Mouse (Mus musculus) CH12F3 (cell line): ENCODE measurements around the gene Gria2.

Source experiments
- in situ Hi-C: fragments of 300-500 bp; cut with MboI; formaldehyde crosslinking; loops from 2 replicates; pipeline ENCODE4 v1.14.3; 2020; ENCODE audit warnings: low sequenced_read_pairs

Gria2 gene

DNA sequence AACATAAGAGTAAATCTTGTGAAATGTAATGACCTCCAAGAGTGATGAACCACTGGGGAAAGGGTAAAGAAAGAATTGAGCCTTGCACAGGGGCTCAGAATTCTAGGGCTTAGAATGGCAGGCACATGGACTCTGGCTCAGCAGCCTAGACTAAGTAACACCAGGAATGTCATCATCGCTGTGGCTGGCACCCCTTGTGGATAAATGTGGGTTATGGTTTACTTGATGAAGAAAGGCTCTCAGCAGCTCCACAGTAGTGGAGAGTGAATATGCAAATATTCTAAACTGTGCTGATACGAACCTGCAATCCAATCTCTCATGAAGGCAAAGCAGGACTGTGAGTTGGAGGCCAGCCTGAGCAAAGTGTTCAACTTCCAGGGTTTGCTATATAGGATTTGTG, 26.0 kb downstream of the Gria2 start:
- in situ Hi-C loops, result no loop called here

DNA sequence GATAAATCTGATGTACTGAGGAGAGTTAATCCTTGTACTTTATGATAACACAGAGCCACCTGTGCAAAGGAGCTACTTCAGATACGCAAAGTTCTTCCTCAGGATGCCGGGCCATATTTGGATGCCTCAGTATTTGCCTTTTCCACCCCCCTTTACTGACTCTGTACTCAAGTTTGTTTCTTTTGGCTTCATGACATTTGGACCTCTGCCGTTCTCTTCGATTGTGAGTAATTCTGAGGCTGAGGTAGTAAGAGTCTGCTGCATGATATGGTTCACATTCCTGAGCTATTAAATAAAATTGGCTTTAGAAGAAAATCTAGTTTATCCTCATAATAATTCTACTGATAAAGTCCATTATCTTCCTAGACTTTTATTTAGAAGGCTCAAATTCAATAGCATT, 26.7 kb downstream of the Gria2 start:
- in situ Hi-C loops, result no loop called here

DNA sequence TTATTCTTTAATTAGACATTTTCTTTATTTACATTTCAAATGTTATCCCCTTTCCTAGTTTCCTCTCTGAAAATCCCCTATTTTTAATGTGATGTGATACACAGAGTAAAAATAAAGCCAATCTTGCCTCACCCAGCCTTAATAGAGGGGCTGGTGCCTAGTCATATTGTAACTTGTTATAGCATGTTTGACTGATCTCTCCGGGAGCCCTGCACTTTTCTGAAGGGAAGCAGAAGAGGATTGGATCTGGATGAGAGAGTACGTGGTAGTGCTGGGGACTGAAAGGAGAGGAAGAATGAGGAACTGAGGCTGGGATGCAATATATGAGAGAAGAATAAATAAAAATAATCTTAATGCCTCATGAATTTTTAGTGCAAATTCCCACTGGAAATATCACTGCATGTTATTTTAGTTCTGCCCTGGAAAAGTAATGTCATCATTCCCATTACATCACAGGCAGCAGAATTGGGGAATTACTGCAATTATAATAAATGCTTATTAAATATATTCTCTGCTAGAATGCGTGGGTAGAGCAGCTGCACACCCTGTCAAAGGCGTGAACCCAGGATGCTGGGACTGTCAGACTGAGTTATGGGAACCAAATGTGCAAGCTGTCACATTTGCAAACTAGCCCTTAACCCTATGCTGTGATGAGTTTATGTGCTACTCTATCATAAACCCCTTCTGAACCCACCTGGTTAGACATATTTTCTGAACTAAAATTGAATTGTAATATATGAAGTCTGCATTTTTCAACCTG, 28.4 kb downstream of the Gria2 start:
- in situ Hi-C loops, result no loop called here

DNA sequence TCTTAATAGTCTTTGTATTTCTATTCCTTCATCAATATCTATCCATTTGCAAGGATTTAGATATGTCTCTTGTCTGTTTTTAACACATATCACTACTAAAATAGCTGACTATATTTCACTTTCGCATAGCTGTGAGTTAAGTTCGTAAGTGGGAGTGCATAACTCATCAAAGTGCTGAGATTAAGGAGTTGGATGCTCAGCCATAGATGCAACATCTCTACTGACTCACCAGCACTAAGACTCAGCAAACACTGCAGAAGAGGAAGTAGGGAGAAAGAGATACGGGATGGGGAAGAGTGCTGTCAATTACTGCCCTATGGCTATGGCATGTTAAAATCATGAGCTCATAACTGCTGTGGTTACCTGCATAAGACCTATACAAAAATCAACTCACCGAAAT, 29.4 kb downstream of the Gria2 start:
- in situ Hi-C loops, result no loop called here

DNA sequence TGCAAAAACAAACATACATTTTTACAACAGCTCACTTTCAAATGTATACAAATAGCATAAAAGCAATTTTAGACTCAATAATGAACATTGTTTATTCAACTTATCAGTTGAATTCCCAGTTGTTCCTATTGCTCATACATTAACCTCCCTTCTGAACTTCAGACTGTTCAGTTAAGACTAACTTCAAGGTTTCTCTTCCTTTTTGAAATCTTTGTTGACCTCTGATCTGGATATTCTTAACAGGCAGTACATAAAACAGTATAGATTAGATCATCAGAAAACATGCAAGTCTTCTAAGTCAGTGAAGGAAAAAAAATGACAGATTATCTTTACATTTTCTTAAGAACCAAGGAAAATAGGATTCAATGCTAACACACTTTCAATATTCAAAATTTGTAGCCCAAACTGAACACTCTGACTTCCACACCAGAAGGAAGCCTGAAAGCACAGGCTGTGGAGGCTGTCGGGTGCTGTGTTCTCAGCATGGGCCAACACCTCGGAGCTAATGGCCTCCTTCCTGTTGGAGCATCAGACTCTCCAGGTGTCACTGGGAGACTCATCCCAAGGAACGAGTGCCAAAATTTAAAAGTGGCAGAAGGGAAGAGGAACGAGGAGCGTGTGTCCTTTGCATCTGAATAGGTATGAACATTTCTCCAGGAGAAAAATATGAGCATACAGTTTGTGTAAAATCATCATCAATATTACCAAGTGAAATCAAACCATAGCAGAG, 33.0 kb downstream of the Gria2 start:
- in situ Hi-C loops, result no loop called here

DNA sequence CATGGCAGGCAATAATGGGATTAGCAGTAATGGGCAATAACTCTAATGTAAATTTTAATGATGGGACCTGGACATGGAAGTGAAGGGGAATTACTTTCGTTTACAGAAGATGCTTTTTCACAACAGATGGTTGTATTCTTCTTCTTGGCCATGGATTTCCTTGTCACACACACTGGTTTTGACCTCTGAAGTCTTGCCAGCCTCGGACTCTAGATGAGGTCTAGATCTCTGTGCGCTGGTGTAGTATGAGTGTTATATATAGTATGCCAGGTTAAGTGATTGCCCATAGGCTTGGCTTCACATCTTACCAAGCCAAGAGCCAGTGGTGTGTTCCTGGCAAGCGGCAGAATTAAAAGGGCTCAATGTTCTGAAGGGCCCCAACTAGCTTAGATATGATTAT, 43.7 kb downstream of the Gria2 start:
- in situ Hi-C loops, result no loop called here

DNA sequence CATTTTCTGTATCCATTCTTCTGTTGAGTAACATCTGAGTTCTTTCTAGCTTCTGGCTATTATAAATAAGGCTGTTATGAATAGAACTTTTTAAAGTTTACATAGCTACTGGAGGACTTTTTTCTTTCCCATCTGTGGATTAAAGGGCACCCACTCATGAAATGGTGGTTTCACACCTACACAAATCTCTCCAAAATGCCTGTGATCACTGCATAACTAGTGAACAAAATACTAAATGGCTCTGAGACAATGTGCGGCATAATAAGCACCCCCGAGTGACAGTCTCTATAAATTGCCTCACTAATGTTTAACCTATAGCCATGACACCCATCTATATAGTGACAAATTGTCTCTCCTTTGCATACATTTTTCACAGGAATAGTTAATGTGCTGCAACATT, 44.3 kb downstream of the Gria2 start:
- in situ Hi-C loops, result no loop called here

DNA sequence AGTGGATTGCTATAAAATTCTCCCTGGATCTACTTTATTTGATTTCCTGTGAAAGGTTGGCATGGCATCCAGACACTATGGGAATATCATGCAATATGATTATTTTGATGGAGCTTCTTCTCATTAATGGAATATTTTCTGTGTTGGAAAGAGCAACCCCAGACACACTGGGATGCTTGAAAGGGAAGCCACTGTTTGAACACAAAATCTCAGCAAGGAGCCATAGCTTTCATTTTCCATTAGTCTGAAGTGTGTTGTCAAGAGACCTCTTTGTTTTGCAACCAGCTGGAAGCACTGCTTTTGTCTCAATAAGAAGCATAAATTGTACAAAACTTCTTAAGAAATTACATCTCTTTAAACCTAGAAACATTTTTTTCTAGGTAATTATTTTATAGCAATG, 51.8 kb downstream of the Gria2 start:
- in situ Hi-C loops, result no loop called here

DNA sequence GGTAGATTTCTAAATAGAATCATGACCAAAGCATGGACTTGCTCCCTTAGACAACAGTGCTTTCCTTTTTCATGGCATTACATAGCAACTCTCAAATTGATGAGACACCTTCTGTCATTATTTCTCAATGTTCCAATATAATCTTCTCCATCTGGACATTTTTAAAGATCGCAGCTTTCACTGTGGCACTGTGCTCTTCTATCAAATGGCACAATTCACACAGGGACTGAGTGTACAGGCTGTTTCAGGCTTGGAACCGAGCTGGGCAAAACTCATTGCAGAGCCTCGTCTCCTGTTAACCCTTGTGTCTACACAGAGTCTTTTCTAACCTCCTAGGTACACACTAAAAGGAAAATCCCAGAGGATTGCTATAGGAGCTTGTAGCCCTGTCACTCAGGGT, 77.4 kb downstream of the Gria2 start:
- in situ Hi-C loops, result no loop called here

DNA sequence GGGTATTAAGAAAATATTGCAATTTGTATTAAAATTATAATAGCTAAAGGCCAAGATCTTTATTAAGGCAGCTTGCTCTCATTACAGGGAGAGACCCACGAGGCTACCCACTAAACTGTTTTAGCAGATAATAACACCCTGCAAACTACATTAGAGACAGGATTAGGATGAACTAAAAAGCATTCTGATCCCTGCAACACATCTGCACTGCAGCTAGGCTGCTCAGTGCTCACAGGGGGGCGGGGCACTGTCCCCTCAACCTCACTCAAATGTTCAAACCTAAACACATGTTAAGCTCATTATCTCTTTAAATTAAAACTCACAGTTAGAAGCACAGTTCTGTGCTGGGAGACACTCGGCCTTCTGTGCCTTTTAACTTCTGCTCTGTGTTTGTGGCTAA, 89.5 kb downstream of the Gria2 start:
- in situ Hi-C loops, result no loop called here

DNA sequence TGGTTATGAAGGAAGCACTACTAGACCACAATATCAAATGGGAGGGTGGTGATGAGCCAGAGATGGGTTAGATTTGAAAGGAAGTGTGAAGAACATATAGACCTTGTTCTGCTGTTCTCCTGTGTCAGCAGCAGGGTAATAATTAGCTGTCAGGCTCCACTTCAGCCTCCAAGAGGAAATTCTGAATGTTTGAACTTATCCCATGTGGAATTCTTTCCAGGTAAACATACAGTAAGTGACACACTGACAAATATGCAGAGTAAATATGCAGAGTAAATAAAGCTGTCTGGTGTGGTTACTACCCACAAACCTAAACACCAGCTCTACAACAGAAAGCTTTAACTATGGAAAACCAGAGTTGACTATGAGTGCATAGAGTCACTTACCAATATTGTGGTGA, 93.6 kb downstream of the Gria2 start:
- in situ Hi-C loops, result no loop called here

DNA sequence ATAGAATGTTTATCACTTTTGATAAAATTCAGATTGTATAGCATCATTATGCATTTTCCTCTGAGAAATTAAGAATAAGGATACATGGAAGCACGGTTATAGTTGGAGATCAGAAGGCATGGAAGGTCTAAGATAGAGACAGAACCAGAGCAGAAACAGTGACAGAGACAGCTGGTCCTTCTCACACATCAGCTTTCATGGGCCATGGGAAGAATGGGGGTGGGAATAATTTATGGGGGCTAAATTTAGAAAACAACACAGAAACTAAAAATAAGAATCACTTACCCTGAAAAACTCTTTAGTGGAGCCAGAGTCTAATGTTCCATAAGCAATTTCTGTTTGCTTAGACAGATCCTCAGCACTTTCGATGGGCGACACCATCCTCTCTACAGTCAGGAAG, 100.5 kb downstream of the Gria2 start:
- in situ Hi-C loops, result no loop called here

DNA sequence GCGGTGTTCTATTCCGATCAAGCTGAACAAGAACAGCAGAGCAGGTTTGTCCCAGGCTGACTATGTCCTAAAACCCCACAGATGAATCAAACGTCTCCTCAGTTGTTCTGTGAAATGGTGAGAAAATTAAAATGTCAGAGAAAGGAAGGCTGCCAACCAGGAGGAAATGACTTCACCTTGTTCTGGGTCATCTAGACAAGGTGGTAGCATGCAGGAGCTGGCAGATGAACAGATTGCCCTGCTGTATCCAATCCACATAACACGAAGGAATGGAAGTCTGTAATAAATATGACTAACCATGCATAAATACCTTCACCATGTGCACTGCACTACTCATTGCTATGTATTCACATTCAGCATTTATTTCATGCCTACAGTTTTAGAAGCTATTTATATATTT, 105.1 kb downstream of the Gria2 start:
- in situ Hi-C loops, result no loop called here

DNA sequence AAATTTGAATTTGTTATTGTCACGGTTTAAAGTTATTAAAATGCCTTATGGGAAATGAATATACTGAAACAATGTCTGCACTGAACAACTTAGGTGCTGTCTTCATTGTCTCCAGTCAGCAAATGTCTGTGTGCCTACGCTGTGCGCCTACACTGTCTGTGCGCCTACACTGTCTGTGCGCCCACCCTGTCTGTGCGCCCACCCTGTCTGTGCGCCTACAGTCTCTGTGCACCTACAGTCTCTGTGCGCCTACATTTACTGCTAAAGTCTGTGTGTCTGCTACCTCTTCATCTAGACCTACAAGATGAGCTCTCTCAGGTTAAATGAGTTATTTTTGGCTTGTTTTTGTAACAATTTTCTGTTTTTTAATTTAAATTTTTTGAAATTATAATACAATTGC, 107.7 kb downstream of the Gria2 start:
- in situ Hi-C loops, result no loop called here

DNA sequence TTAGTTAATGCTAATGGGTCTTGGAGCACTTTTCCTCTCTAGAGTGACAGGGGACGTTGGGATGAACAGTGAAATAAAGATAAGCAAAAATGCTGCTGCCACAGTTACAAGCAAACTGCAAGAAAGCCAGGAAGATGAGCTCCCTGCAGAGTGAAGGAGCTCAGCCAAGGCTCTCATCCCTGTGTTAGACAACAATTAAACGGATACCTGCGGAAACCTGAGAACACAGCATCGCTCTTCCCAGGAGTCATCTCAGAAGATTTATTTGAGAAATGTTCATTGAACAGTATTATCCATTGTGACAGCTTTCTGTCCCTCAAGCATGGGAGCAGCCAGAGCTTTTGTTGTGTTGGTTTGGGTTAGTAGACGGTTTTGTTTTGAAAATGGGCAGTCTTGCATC, 137.5 kb downstream of the Gria2 start:
- in situ Hi-C loops, result no loop called here

DNA sequence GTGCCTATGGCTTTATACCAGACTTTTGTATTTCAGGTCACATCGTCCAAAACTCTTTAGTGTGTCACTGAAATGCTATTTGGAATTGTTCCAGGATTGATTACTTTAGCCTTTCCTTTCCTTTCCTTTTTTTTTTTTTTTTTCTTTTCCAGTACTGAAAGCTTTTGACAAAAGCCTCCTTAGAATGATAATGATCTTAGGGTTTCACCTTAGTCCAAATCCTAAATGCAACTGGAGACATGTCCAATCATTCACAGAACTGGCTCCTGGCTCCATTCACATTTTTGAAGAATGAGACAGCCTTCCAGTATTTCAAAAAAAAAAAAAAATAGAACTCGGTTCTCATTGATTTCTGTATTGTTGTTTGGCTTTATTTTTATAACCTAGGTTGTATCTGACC, 139.3 kb downstream of the Gria2 start:
- in situ Hi-C loops, result no loop called here

DNA sequence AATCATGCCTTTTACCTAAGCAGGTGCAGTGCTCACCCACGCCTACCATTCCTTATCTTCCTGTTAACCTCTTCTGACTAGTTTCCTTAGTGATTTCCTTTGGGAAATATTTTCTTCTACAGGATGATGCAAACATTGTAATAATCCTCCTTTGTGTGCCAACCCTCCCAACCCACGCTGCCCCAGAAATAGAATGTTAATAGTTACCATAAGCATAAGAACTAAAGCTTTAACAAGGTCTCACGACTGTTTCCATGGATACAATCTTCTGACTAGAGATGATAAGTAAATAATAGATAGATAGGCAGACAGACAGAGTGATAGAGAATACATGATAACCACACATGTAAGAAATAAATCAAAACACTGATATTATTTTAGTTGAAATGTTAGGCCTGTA, 140.8 kb downstream of the Gria2 start:
- in situ Hi-C loops, result no loop called here

DNA sequence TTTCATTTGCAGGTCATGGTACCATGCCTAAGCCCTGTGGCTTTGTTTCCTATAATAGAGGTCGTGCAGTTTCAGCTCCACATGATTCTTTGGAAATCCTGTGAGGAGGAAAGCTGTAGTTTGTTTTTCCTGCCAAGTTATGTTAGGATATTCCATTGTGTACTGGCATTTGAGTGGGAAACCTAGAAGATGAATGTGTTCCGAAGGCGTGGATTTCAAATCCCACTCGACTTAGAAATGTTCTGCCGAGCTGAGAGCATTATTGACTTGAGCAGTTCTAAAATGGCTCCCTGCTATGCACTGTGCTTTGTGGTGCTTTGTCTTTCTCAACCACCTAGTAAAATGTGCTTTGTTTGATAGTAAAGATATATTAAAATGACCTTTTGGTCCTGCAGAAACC, 150.4 kb downstream of the Gria2 start:
- in situ Hi-C loops, result no loop called here
